Mouse (Mus musculus): ENCODE measurements around the gene Ptpn6.
A peak's percentile ranks its signal among the peaks of the same experiment; 100 is the strongest.

Ptpn6 gene

DNA sequence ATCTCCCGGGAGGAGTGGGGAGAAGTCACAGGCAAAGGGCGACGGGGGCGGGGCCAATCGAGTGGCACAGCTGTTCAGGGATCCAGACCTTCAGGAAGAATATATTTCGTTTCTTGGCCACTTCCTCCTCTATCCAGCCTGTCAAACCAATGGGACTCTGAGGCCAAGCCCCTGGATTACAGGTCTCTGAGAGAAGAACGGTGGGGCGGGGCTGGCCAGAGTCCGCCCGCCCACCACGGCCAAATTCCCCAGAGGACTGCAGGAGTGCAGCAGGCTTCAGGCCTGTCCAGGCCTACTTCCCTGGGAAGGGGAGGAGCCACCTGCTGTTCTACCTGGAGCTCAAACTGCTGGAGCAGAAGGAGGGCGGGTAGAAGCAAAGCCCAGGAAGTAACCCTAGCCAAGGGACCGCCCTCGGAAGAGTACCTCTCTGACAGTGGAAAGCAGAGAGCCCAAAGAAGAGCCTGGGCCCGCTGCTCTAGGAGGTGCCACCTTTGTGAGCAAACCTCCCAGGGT lies at the start of gene Ptpn6:
Ptpn6 (minus strand) TSS at position 204 of the 513 bp plus-strand sequence.
- peak in 1 of 2 experiments; percentile 70 for DNase-seq (ENCODE audit: low spot score in 2 of 2)

- DNase-seq (ENCODE audit: low spot score in 2 of 2): no peak
These were observed 49.2 kb upstream of the Ptpn6 start for GRCm38 (mm10) chr6:124787722-124788121.

DNA sequence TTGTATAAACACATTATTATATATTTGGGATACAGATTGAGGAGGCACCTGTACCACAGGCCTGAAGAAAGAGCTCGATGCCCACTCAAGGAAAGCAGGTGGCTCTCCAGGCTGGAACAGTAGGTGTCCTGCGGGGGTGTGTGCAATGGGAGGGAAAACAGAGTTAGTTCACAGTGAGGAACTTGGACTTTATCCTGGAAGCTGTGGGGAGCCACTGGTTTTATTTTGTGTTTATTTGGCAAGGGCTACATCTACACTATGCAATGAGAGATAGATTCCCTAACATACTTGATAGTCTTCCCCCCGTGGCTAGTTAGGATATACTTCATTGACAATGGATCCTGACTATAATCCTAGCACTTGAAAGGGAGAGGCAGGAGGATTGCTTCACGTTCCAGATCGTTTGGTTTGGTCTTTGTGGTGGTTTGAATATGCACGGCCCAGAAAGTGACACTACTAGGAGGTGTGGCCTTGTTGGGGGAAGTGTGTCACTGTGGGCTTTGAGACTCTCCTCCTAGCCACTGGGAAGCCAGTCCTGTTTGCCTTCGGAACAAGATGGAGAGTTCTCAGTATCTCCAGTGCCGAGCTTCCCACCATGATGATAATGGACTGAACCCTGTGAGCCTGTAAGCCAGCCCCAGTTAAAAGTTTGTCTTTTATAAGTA lies 48.4 kb upstream of the Ptpn6 start:
- no peak for DNase-seq (ENCODE audit: low spot score in 2 of 2)

DNA sequence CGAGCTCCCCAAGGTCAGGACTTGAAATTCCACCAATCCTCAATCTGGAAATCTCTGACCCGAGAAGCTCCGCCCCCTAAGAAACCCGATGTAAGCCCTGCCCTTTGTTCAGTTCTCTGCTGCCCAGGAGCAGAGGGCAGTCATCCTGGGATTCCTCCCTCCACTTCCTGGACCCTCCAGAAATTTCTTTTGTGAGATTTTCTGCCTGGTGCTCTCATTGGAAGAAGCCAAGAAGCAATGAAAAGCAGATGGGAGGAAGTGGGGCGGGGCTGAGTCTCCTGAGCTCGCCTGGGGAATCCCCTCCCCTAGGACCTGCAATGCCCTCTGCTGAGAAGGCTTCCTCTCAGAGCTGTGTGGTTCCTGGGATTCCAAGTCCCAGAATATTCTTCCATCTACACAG lies 43.9 kb upstream of the Ptpn6 start:
- no peak for DNase-seq (ENCODE audit: low spot score in 2 of 2)

DNA sequence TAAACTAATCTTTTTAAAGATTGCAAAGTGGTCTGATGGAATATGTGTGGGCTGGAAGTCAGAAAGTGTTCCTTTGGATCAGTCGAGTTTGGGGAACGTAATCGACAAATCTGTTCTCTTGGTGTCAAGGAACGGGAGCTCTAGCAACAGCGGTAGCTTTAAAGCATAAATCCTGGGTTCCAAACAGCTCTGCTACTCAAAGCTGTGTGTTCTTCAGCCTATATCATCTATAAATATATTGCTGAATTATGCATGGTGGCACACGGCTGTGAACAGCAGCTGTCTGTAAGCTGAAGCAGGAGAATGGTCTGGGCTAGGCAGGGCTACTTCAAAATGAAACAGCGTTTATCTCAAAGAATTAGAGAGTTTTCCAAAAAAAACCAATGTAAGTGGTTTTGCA lies 42.4 kb upstream of the Ptpn6 start:
- DNase-seq (ENCODE audit: low spot score in 2 of 2): no peak

- DNase-seq (ENCODE audit: low spot score in 2 of 2): no peak
These were observed 41.5 kb upstream of the Ptpn6 start for GRCm38 (mm10) chr6:124779984-124780416.

DNA sequence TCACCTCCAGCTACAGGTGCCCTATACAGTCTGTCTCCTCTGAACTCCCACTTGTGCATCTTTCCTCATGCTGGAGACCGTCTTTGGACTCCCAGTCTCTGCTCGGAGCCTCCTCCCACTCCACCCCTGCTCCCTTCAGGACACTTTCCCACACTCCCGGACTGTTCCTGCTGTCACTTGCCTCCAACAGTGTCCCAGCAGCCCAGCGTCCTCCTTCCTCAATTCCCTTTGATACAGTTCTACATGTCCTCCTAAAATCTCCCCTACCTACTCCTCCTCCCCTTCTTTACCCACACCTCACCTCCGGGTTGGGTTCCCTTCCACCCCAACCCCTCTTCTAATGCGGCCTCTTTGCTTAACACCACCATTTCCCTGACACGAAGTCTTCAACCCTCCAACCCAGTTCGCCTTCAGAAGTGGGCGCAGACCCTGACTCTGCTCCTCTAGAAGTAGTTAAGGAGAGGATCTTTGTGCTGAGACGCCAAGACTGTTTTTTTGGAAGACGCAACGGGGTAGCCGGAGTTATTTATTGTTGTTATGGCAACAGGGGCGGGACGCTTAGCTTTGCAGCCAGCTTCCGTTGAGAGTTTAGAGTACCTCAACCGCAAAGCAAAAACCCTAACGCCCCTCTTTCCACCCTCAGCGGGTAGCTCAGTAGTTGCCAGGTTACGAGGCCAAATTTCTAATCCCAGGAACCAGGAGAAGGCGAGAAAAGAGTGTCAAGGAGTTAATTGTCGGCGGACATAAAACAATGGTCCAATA lies 40.9 kb upstream of the Ptpn6 start, which contains the start of gene Lrrc23:
Lrrc23 (minus strand) TSS at position 506 of the 762 bp plus-strand sequence.
- DNase-seq (ENCODE audit: low spot score in 2 of 2): peak in 1 of 2 experiments; percentile 45

- no peak for DNase-seq (ENCODE audit: low spot score in 2 of 2)
These were observed 32.0 kb upstream of the Ptpn6 start for GRCm38 (mm10) chr6:124770511-124770910.

DNA sequence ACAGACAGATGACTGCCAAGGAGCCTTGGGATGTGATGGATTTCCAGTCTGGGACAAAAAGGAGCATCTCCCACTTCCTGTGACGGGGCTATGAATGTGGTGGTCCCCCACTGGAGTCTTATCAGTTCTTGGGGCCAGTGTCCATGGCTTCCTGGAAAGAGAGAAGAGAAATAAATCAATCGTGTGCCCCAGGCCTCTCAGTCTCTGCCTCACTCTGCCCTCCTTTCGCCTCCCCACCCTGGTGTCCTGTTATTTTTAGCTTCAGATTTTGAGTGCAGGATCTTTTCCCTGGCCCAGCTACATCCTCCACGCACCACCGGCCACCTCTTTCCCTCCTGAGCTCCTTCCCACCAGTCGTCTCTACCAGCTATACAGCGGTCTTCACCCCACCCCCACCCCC lies 31.5 kb upstream of the Ptpn6 start:
- DNase-seq (ENCODE audit: low spot score in 2 of 2): no peak

GRCm38 (mm10) chr6:124769101-124769765 lies 30.7 kb upstream of the Ptpn6 start, which contains the start of gene Eno2:
Eno2 (minus strand) TSS chr6:124769673.
- peak in 1 of 2 experiments; percentile 53 for DNase-seq (ENCODE audit: low spot score in 2 of 2)

DNA sequence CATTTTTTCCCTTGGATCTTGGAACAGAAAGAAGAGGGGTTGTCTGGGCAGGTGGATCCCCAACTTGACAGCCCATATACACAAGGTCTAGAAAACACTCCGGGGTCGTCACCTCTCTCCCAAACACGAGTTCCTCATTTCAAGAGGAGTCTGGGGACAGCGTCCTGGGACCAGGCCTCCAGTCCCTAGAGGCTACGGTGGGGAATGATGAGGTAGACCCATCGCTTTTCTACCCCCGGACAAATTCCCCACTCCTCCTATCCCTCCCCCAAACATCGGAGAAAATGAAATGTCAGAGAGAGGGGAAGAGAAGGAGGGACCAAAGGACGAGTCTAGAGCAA lies 30.2 kb upstream of the Ptpn6 start:
- DNase-seq (ENCODE audit: low spot score in 2 of 2): no peak

- DNase-seq (ENCODE audit: low spot score in 2 of 2): no peak
These were observed 29.6 kb upstream of the Ptpn6 start for GRCm38 (mm10) chr6:124767920-124768703.

- DNase-seq (ENCODE audit: low spot score in 2 of 2): no peak
These were observed 29.0 kb upstream of the Ptpn6 start for GRCm38 (mm10) chr6:124767536-124767919.

DNA sequence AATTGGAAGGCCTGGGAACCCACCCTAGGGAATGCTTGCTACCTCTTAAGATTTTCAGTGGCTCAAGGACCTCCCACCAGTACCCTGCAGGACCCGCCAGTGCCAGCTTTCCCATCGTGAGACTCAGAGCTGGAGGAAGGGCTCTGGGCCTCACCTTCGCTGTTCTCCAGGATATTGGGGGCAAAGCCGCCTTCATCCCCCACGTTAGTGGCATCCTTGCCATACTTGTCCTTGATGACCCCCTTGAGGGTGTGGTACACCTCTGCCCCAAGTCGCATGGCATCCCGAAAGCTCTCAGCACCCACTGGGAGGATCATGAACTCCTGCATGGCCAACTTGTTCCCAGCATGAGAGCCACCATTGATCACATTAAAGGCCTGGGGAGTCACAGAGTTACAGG lies 27.4 kb upstream of the Ptpn6 start:
- DNase-seq (ENCODE audit: low spot score in 2 of 2): no peak

DNA sequence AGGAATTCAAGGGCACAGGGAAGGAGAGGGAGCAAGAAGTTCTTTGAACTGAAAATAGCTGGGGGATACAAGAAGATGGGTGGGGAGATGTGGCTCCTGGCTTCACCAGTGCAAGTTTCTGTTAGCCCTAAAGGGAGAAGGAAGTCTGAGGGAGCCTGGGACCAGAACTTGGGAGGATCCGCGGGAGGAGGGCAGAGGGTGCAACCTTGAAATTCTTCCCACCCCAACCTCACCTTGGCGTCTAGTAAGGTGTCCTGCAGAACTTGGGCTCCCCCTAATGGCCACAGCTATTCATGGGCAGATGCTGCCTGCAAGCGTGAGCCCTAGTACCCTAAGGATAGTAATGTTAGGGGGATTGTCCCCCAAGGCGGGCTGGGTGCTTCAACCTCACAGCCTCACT lies 20.7 kb upstream of the Ptpn6 start:
- peak; percentile 74 to 86 for DNase-seq (ENCODE audit: low spot score in 2 of 2)

DNA sequence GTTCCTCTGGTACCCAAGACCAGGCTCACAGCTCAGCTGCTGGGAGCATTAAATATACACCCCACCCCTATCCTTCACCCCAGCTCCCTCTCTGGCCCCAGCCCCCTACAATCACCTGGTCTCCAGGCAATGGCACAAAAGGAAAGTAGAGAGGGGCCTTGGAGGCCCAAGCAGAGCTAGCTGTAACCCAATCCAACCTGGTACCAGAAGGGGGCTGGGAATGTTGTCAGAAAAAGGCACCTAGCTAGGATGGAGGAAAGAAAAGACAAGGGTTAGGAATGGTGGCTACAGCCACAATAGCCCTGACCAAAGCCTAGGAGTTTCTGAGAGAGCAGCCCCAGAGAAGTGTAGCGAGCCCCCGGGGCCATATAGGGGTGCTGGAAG lies 20.3 kb upstream of the Ptpn6 start:
- no peak for DNase-seq (ENCODE audit: low spot score in 2 of 2)

- DNase-seq (ENCODE audit: low spot score in 2 of 2): peak in 1 of 2 experiments; percentile 51
These were observed 19.7 kb upstream of the Ptpn6 start for GRCm38 (mm10) chr6:124757909-124758848.

- no peak for DNase-seq (ENCODE audit: low spot score in 2 of 2)
These were observed 18.9 kb upstream of the Ptpn6 start for GRCm38 (mm10) chr6:124757351-124757880.

DNA sequence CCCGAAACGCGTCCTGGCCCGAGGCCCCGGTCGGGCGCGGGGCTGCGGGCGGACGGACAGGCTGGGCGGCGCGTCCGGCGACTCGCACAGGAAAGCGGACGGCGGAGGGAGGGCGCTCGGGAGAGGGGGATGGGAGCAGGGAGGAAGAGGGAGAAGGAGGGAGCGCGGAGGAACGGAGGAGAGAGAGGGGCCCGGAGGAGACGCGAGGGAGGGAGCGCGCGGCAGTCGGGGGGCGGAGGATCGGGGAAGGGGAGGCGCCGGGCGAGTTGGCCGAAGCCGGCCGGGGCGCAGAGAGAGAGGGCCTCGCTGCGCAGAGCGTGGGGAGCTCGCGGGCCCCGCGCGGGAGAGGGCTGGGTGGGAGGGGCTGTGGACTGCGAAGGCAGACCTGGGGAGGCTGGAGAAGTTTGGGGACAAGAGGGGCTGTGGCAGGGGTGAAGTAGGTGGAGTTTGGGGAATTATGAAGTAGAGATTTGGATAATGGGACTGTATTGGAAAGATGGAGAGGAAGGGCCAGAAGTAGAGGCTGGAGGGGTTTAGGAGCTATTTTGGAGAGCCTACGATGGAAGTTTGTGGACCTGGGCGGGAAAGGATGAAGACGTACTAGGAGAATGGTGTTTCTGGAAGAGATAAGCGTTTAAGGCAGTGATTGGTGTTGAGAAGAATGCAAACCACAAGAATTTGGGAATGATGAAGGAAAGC lies 18.3 kb upstream of the Ptpn6 start:
- DNase-seq (ENCODE audit: low spot score in 2 of 2): peak; percentile 83 to 91
